Mouse (Mus musculus) heart, adult 8-10 months (tissue): ENCODE results near the gene Usp22. TPM values are rescaled to one million over a fixed set of nuclear protein-coding genes. Genes with fewer than 3 reads are reported as not detected.
"Not testable (repeated sequence)": the region's sequence is repeated elsewhere in the genome, so short reads cannot be mapped to it uniquely, and the experiment has no call there.

Experiments
- DNase-seq: peaks from one replicate; pipeline ENCODE4 v3.0.0; 2022; ENCODE audit warnings: low spot score
- total RNA-seq, 4 experiments: library from RNA; stranded (reverse); gene quantifications; 2 replicates each; pipeline ENCODE4 v1.2.4; 2022

Gene Usp22
- 10 to 100 TPM; 29.3 to 38.2 (median 30.3) TPM for total RNA-seq

GRCm38 (mm10) chr11:61174821-61175658 is at the start of gene Usp22:
Gene Usp22 (minus strand): TSS chr11:61175055.
- peak; percentile 100 for DNase-seq

- DNase-seq: no peak
These were observed 49.4 kb upstream of the Usp22 start for GRCm38 (mm10) chr11:61224234-61224744.

GRCm38 (mm10) chr11:61222971-61223745 is 48.3 kb upstream of the Usp22 start:
- DNase-seq: no peak

- no peak for DNase-seq
These were observed 47.2 kb upstream of the Usp22 start for GRCm38 (mm10) chr11:61222007-61222406.

GRCm38 (mm10) chr11:61220156-61220881 is 45.5 kb upstream of the Usp22 start:
- no peak for DNase-seq

- no peak for DNase-seq
These were observed 41.1 kb upstream of the Usp22 start for GRCm38 (mm10) chr11:61215936-61216335.

GRCm38 (mm10) chr11:61212102-61212501 is 37.2 kb upstream of the Usp22 start:
- DNase-seq: no peak

GRCm38 (mm10) chr11:61208316-61208715 is 33.5 kb upstream of the Usp22 start:
- peak; percentile 30 for DNase-seq

GRCm38 (mm10) chr11:61207487-61208246 is 32.8 kb upstream of the Usp22 start, which contains the start of gene Aldh3a1:
Gene Aldh3a1 (plus strand): TSS chr11:61207537.
- no peak for DNase-seq

- no peak for DNase-seq
These were observed 31.3 kb upstream of the Usp22 start for GRCm38 (mm10) chr11:61206136-61206535.

- DNase-seq: no peak
These were observed 30.5 kb upstream of the Usp22 start for GRCm38 (mm10) chr11:61205167-61205950.

- DNase-seq: no peak
These were observed 28.0 kb upstream of the Usp22 start for GRCm38 (mm10) chr11:61202810-61203209.

- no peak for DNase-seq
These were observed 27.3 kb upstream of the Usp22 start for GRCm38 (mm10) chr11:61202186-61202585.

- no peak for DNase-seq
These were observed 24.9 kb upstream of the Usp22 start for GRCm38 (mm10) chr11:61199620-61200362.

- DNase-seq: no peak
These were observed 23.1 kb upstream of the Usp22 start for GRCm38 (mm10) chr11:61197935-61198334.

GRCm38 (mm10) chr11:61196616-61197353 is 21.9 kb upstream of the Usp22 start:
- DNase-seq: no peak

- peak; percentile 77 for DNase-seq
These were observed 18.5 kb upstream of the Usp22 start for GRCm38 (mm10) chr11:61193392-61193791.

GRCm38 (mm10) chr11:61192779-61193178 is 17.9 kb upstream of the Usp22 start:
- no peak for DNase-seq

- DNase-seq: not testable (repeated sequence)
These were observed 17.3 kb upstream of the Usp22 start for GRCm38 (mm10) chr11:61192123-61192522.
